8 mouse cellular contexts compared by ENCODE assay signal in the genomic region with DNA sequence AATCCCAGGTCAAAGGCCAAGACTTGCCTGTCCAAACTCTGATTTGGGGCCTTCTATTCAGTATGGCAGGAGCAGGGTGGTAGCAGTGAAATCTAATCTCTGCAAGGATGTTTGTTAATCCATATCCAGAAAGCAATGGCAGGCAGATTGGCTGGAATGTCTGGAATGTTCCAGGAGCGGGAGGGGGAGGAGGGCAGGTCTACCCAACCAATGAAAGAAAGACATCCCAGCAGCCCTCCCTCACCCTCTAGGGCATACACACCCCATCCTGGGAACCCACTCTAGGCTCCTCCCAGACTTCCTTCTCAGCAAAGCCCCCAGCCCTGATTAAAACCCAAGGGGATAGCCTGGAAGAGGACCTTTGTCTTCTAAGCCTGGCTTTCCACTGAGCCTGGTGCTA. TPM values are rescaled to one million over a fixed set of nuclear protein-coding genes. Genes with fewer than 3 reads are reported as not detected.
A peak's percentile ranks its signal among the peaks of the same experiment; 100 is the strongest.
DNase-seq lines count a peak whose midpoint lies in the region; ATAC-seq lines count a peak whose summit lies in the region.

No protein-coding gene starts in this region.

- peaks cover 35% of the 10 kb centered on the region for H3K36me3 ChIP-seq in heart, embryonic 13.5 days

- WGBS in heart, embryonic 13.5 days = 7% methylated on average over 1 of the region's 1 CpGs

- no peak for DNase-seq in heart, postnatal 25 days (ENCODE audit: low spot score)
- peak; percentile 85 for DNase-seq in embryo, embryonic 10 days (ENCODE audit: low spot score)
- DNase-seq in kidney, adult 9 months = peak; percentile 53
- peak; percentile 58 for DNase-seq in lung, postnatal 10 days
- no peak for DNase-seq in spleen, postnatal 36 days (ENCODE audit: low spot score in 2 of 2)
- DNase-seq in spleen, postnatal 4 days (ENCODE audit: low spot score in 2 of 2) = no peak
- no peak for DNase-seq in right cerebral cortex, adult 2 months (ENCODE audit: low spot score in 2 of 2)

- H3K27me3 ChIP-seq in heart, embryonic 13.5 days (replicated peaks) = no peaks in the 10 kb centered on the region

- H3K4me1 ChIP-seq in heart, embryonic 13.5 days = peaks cover 54% of the 10 kb centered on the region

- peak overlapping the region; percentile 81 for H3K27ac ChIP-seq in heart, embryonic 13.5 days (replicated peaks)

- peak overlapping the region; percentile 35 for H3K4me3 ChIP-seq in heart, embryonic 13.5 days

- peak; percentile 59; the same call in 1 of the 2 replicates for ATAC-seq in heart, embryonic 13.5 days (ENCODE audit: extremely low read depth, insufficient number of reproducible peaks, low FRiP score, low TSS enrichment)

- peak overlapping the region; percentile 61 for H3K4me2 ChIP-seq in heart, embryonic 13.5 days

- peak overlapping the region; percentile 69 for H3K9ac ChIP-seq in heart, embryonic 13.5 days

- H3K9me3 ChIP-seq in heart, embryonic 13.5 days = no peaks in the 10 kb centered on the region

- intact Hi-C loops in heart, postnatal 25 days (cut with DNase I) = loop anchor here (5.0 to 10.0 kb wide), 2 partner anchors 105 to 218 kb away; no protein-coding TSS in a partner anchor

RNA-seq across cellular contexts. Expression of gene Igf2bp1, which starts 23.3 kb away (rescaled TPM):
- 39.3 and 42.0 TPM in 2 replicates for polyA plus RNA-seq in heart, embryonic 13.5 days (2015; fragmentation: Nextera tagmentation; extraction: Ambion mirVana)
- total RNA-seq in heart, postnatal 25 days (2021) = under 1 TPM; 0.23 to 0.25 TPM

RNA-seq across cellular contexts. Expression of gene Gip, which starts 41.9 kb away (rescaled TPM):
- polyA plus RNA-seq in heart, embryonic 13.5 days (2015; fragmentation: Nextera tagmentation; extraction: Ambion mirVana) = not detected in 2 replicates
- total RNA-seq in heart, postnatal 25 days (2021) = not detected

RNA-seq across cellular contexts. Expression of gene Snf8, which starts 52.2 kb away (rescaled TPM):
- polyA plus RNA-seq in heart, embryonic 13.5 days (2015; fragmentation: Nextera tagmentation; extraction: Ambion mirVana) = 68.3 and 74.7 TPM in 2 replicates
- total RNA-seq in heart, postnatal 25 days (2021) = 10 to 100 TPM; 45.7 to 46.9 TPM

Comparison
In these comparisons a context has a peak if more than half of its experiments do, and no peak if none do; other contexts are left out.
1. DNase-seq: peak in embryo, embryonic 10 days (single experiment), kidney, adult 9 months (single experiment) and lung, postnatal 10 days (single experiment); none in heart, postnatal 25 days (single experiment), spleen, postnatal 36 days (0 of 2), spleen, postnatal 4 days (0 of 2) and right cerebral cortex, adult 2 months (0 of 2).